Mouse (Mus musculus): ENCODE measurements around the gene Btbd9. TPM values are rescaled to one million over a fixed set of nuclear protein-coding genes. Genes with fewer than 3 reads are reported as not detected.

Gene Btbd9
- total RNA-seq, 1 experiment from 2014 or later, result 33.4 TPM

- ATAC-seq (replicated peaks in 1 of 2; ENCODE audit: insufficient read depth in 1 of 2, low FRiP score in 2 of 2, low TSS enrichment in 1 of 2, low read depth in 1 of 2, poor library complexity in 2 of 2, severe bottlenecking in 2 of 2), result no peak
These were observed 5.3 kb downstream of the Btbd9 start for GRCm38 (mm10) chr17:30570971-30571370.

GRCm38 (mm10) chr17:30570173-30570572, 6.1 kb downstream of the Btbd9 start:
- no peak for ATAC-seq (replicated peaks in 1 of 2; ENCODE audit: insufficient read depth in 1 of 2, low FRiP score in 2 of 2, low TSS enrichment in 1 of 2, low read depth in 1 of 2, poor library complexity in 2 of 2, severe bottlenecking in 2 of 2)

- ATAC-seq (replicated peaks in 1 of 2; ENCODE audit: insufficient read depth in 1 of 2, low FRiP score in 2 of 2, low TSS enrichment in 1 of 2, low read depth in 1 of 2, poor library complexity in 2 of 2, severe bottlenecking in 2 of 2), result no peak
These were observed 7.8 kb downstream of the Btbd9 start for GRCm38 (mm10) chr17:30568473-30568872.

GRCm38 (mm10) chr17:30564971-30565370, 11.3 kb downstream of the Btbd9 start:
- no peak for ATAC-seq (replicated peaks in 1 of 2; ENCODE audit: insufficient read depth in 1 of 2, low FRiP score in 2 of 2, low TSS enrichment in 1 of 2, low read depth in 1 of 2, poor library complexity in 2 of 2, severe bottlenecking in 2 of 2)

- no peak for ATAC-seq (replicated peaks in 1 of 2; ENCODE audit: insufficient read depth in 1 of 2, low FRiP score in 2 of 2, low TSS enrichment in 1 of 2, low read depth in 1 of 2, poor library complexity in 2 of 2, severe bottlenecking in 2 of 2)
These were observed 11.9 kb downstream of the Btbd9 start for GRCm38 (mm10) chr17:30564407-30564806.

GRCm38 (mm10) chr17:30563484-30564075, 12.7 kb downstream of the Btbd9 start:
- ATAC-seq (replicated peaks in 1 of 2; ENCODE audit: insufficient read depth in 1 of 2, low FRiP score in 2 of 2, low TSS enrichment in 1 of 2, low read depth in 1 of 2, poor library complexity in 2 of 2, severe bottlenecking in 2 of 2), result no peak

GRCm38 (mm10) chr17:30562770-30563169, 13.5 kb downstream of the Btbd9 start:
- no peak for ATAC-seq (replicated peaks in 1 of 2; ENCODE audit: insufficient read depth in 1 of 2, low FRiP score in 2 of 2, low TSS enrichment in 1 of 2, low read depth in 1 of 2, poor library complexity in 2 of 2, severe bottlenecking in 2 of 2)

- peak; percentile 49 to 62; a peak in 3 of 4 replicates for ATAC-seq (replicated peaks in 1 of 2; ENCODE audit: insufficient read depth in 1 of 2, low FRiP score in 2 of 2, low TSS enrichment in 1 of 2, low read depth in 1 of 2, poor library complexity in 2 of 2, severe bottlenecking in 2 of 2)
These were observed 16.8 kb downstream of the Btbd9 start for GRCm38 (mm10) chr17:30559536-30559935.

GRCm38 (mm10) chr17:30558623-30559022, 17.7 kb downstream of the Btbd9 start:
- ATAC-seq (replicated peaks in 1 of 2; ENCODE audit: insufficient read depth in 1 of 2, low FRiP score in 2 of 2, low TSS enrichment in 1 of 2, low read depth in 1 of 2, poor library complexity in 2 of 2, severe bottlenecking in 2 of 2), result no peak

- no peak for ATAC-seq (replicated peaks in 1 of 2; ENCODE audit: insufficient read depth in 1 of 2, low FRiP score in 2 of 2, low TSS enrichment in 1 of 2, low read depth in 1 of 2, poor library complexity in 2 of 2, severe bottlenecking in 2 of 2)
These were observed 19.8 kb downstream of the Btbd9 start for GRCm38 (mm10) chr17:30556512-30556911.

- ATAC-seq (replicated peaks in 1 of 2; ENCODE audit: insufficient read depth in 1 of 2, low FRiP score in 2 of 2, low TSS enrichment in 1 of 2, low read depth in 1 of 2, poor library complexity in 2 of 2, severe bottlenecking in 2 of 2), result no peak
These were observed 23.0 kb downstream of the Btbd9 start for GRCm38 (mm10) chr17:30553027-30553937.

GRCm38 (mm10) chr17:30550774-30551107, 25.5 kb downstream of the Btbd9 start:
- ATAC-seq (replicated peaks in 1 of 2; ENCODE audit: insufficient read depth in 1 of 2, low FRiP score in 2 of 2, low TSS enrichment in 1 of 2, low read depth in 1 of 2, poor library complexity in 2 of 2, severe bottlenecking in 2 of 2), result no peak

GRCm38 (mm10) chr17:30549899-30550773, 26.2 kb downstream of the Btbd9 start:
- no peak for ATAC-seq (replicated peaks in 1 of 2; ENCODE audit: insufficient read depth in 1 of 2, low FRiP score in 2 of 2, low TSS enrichment in 1 of 2, low read depth in 1 of 2, poor library complexity in 2 of 2, severe bottlenecking in 2 of 2)

- no peak for ATAC-seq (replicated peaks in 1 of 2; ENCODE audit: insufficient read depth in 1 of 2, low FRiP score in 2 of 2, low TSS enrichment in 1 of 2, low read depth in 1 of 2, poor library complexity in 2 of 2, severe bottlenecking in 2 of 2)
These were observed 37.2 kb downstream of the Btbd9 start for GRCm38 (mm10) chr17:30539098-30539497.

- no peak for ATAC-seq (replicated peaks in 1 of 2; ENCODE audit: insufficient read depth in 1 of 2, low FRiP score in 2 of 2, low TSS enrichment in 1 of 2, low read depth in 1 of 2, poor library complexity in 2 of 2, severe bottlenecking in 2 of 2)
These were observed 39.6 kb downstream of the Btbd9 start for GRCm38 (mm10) chr17:30536651-30537050.

- ATAC-seq (replicated peaks in 1 of 2; ENCODE audit: insufficient read depth in 1 of 2, low FRiP score in 2 of 2, low TSS enrichment in 1 of 2, low read depth in 1 of 2, poor library complexity in 2 of 2, severe bottlenecking in 2 of 2), result no peak
These were observed 43.2 kb downstream of the Btbd9 start for GRCm38 (mm10) chr17:30533098-30533497.

- ATAC-seq (replicated peaks in 1 of 2; ENCODE audit: insufficient read depth in 1 of 2, low FRiP score in 2 of 2, low TSS enrichment in 1 of 2, low read depth in 1 of 2, poor library complexity in 2 of 2, severe bottlenecking in 2 of 2), result no peak
These were observed 45.7 kb downstream of the Btbd9 start for GRCm38 (mm10) chr17:30530542-30530940.
